Mouse (Mus musculus): Measurements from ENCODE around the gene Tesc. TPM values are rescaled to one million over a fixed set of nuclear protein-coding genes. Genes with fewer than 3 reads are reported as not detected.

Tesc gene
- polyA plus RNA-seq, 1 experiment, result 2.7 TPM

DNA sequence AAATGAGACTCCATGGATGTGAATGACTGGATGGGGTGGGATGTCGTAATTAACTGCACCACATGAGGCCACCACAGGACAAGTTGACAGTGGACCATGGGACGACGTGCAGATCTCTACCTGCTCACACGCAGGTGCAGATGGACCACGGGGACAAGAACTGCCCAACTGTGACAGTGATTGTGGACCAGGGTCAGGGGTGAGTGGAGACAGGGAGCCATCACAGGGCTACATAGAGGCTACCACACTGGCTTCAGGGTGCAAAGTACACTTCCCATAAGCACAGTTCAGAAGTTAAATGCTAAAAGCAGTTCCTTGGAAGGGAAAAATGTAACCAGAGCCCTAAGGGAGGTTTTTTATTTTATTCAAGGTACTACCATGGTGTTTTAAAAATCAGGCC lies 44.2 kb downstream of the Tesc start:
- TF ChIP-seq CTCF (IDR thresholded peaks at IDR 0.05; ENCODE audit: control insufficient read depth, insufficient read depth, insufficient replicate concordance, low read depth, low read length), result no peak
- no peak for TF ChIP-seq POLR2A (IDR thresholded peaks at IDR 0.05; ENCODE audit: control insufficient read depth, low read depth, low read length)
- no peak overlapping the region for H3K27ac ChIP-seq (ENCODE audit: control insufficient read depth, insufficient read depth, low read depth, low read length)
- H3K4me3 ChIP-seq (ENCODE audit: control insufficient read depth, low read depth, low read length), result no peak overlapping the region
- no peaks in the 10 kb centered on the region for H3K27me3 ChIP-seq (ENCODE audit: control insufficient read depth, insufficient read depth, low read length)
- H3K36me3 ChIP-seq (ENCODE audit: control insufficient read depth, insufficient read depth, low read length), result peaks cover 5% of the 10 kb centered on the region
- H3K4me1 ChIP-seq (ENCODE audit: control insufficient read depth, insufficient read depth, low read length), result no peaks in the 10 kb centered on the region

DNA sequence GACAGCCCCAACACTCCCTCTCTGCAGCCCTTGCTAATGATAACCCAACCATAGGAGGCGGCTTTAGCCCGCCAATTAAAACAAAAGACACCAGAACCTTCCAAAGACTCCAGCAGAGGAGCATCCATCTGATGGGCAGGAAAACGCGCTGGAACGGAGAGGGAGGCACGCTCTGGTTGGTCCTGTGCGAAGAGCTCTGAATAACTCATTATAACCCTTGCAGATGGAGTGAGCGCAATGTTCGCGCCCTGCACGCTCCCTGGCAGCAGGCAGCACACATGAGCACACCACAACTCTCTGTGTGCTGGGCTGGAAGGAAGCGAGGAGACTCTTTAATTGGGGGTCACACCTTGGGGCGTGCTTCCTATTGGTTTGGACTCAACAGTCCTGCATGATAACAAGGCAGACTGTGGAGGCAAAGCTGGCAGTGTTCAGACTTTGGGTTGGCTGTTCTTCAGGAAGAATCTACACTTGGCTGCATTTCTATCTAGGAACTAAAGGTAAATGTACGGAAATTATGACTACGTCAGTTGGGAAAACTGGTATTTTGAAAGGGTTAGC lies 45.8 kb downstream of the Tesc start:
- H3K4me3 ChIP-seq (ENCODE audit: control insufficient read depth, low read depth, low read length), result no peak overlapping the region
- H3K27me3 ChIP-seq (ENCODE audit: control insufficient read depth, insufficient read depth, low read length), result no peaks in the 10 kb centered on the region
- peaks cover 5% of the 10 kb centered on the region for H3K36me3 ChIP-seq (ENCODE audit: control insufficient read depth, insufficient read depth, low read length)
- TF ChIP-seq POLR2A (IDR thresholded peaks at IDR 0.05; ENCODE audit: control insufficient read depth, low read depth, low read length) (no peak), CTCF (IDR thresholded peaks at IDR 0.05; ENCODE audit: control insufficient read depth, insufficient read depth, insufficient replicate concordance, low read depth, low read length) (no peak)
- H3K4me1 ChIP-seq (ENCODE audit: control insufficient read depth, insufficient read depth, low read length), result no peaks in the 10 kb centered on the region
- no peak overlapping the region for H3K27ac ChIP-seq (ENCODE audit: control insufficient read depth, insufficient read depth, low read depth, low read length)

DNA sequence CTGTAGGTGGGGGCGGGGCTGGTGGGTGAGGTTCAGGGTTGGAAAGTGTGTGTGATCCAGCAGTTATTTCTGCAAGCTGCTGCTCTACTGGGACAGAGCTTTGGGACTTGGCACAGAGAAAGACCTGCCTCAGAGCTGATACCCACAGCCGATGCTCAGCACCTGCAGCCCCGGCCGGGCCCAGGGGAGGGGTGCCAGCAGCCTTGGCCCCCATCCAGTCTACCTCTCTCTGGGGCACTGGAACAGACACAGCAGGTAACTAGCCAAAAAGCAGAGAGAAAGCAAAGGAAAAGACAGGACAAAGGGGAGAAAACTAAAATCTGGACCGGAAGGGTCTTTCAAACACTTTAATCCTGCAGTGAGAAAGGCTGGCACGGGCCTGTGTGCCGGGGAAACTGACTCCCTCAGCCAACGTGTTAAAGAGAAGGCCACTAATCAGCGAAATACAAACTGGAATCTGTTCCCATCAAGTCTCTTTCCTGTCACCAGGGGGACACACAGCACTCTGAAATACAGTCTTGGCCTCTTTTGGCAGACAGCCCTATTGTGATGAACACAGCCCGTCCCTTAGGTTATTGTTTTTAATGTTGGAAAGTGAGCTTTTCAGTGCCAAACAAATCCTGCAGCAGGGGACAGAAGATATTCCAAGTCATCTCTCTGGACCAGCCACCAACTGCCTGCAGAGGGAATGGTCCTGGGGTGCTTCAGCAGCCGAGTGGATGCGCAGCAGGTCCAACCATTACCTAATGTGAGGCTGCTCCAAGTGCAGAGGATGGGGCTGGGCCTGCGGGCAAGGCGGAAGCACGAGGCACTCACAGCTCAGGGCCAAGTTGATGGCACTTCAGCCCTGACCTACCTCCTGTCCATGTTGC lies 49.4 kb downstream of the Tesc start:
- H3K36me3 ChIP-seq (ENCODE audit: control insufficient read depth, insufficient read depth, low read length), result peaks cover 5% of the 10 kb centered on the region
- H3K4me3 ChIP-seq (ENCODE audit: control insufficient read depth, low read depth, low read length), result no peak overlapping the region
- no peaks in the 10 kb centered on the region for H3K27me3 ChIP-seq (ENCODE audit: control insufficient read depth, insufficient read depth, low read length)
- H3K27ac ChIP-seq (ENCODE audit: control insufficient read depth, insufficient read depth, low read depth, low read length), result no peak overlapping the region
- TF ChIP-seq CTCF (IDR thresholded peaks at IDR 0.05; ENCODE audit: control insufficient read depth, insufficient read depth, insufficient replicate concordance, low read depth, low read length) (no peak), POLR2A (IDR thresholded peaks at IDR 0.05; ENCODE audit: control insufficient read depth, low read depth, low read length) (no peak)
- no peaks in the 10 kb centered on the region for H3K4me1 ChIP-seq (ENCODE audit: control insufficient read depth, insufficient read depth, low read length)

DNA sequence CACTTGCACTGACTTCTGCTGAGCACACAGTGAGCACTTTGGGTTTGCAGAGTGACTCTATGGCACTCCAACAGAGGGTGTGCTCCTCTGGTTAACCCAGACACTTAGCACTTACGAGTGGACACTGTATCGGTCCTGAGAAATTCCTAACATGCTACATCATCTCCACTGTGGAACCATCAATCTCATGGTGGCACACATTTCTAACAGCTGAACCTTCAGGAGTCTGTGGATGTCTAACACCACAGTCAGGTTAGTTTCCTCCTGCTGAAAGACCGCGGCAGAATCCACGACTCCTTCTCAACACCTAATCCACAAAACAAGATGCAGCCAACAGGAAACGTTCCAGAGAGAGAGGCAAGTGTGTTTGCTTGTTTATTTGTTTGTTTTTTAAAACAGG lies 51.0 kb downstream of the Tesc start:
- Histone ChIP-seq H3K27me3 (ENCODE audit: control insufficient read depth, insufficient read depth, low read length) (no peaks in the 10 kb centered on the region), H3K36me3 (ENCODE audit: control insufficient read depth, insufficient read depth, low read length) (peaks cover 5% of the 10 kb centered on the region), H3K4me1 (ENCODE audit: control insufficient read depth, insufficient read depth, low read length) (peaks cover 3% of the 10 kb centered on the region; the same call in 1 of the 2 replicates), H3K27ac (ENCODE audit: control insufficient read depth, insufficient read depth, low read depth, low read length) (no peak overlapping the region), H3K4me3 (ENCODE audit: control insufficient read depth, low read depth, low read length) (no peak overlapping the region)
- TF ChIP-seq CTCF (IDR thresholded peaks at IDR 0.05; ENCODE audit: control insufficient read depth, insufficient read depth, insufficient replicate concordance, low read depth, low read length), result no peak
- no peak for TF ChIP-seq POLR2A (IDR thresholded peaks at IDR 0.05; ENCODE audit: control insufficient read depth, low read depth, low read length)

DNA sequence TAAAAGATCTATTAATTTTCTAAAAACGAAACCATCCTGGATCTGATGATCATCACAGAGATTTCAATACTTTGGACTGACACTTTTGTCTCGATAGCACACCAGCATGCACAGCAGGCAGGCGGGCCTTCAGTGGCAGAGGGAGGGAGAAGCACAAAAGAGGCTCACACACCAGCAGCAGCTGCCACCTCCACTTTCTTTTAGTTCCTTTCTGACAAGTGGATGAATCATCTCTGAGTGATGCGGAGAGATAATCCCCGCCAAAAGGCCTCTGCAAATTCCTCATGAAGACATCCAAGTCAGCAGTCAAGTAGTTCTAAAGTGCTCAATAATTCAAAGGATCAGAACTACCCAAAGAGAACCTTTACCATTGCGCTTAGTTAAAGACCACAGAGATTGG lies 51.8 kb downstream of the Tesc start:
- Histone ChIP-seq H3K36me3 (ENCODE audit: control insufficient read depth, insufficient read depth, low read length) (peaks cover 4% of the 10 kb centered on the region), H3K4me3 (ENCODE audit: control insufficient read depth, low read depth, low read length) (no peak overlapping the region), H3K27me3 (ENCODE audit: control insufficient read depth, insufficient read depth, low read length) (no peaks in the 10 kb centered on the region), H3K4me1 (ENCODE audit: control insufficient read depth, insufficient read depth, low read length) (peaks cover 3% of the 10 kb centered on the region), H3K27ac (ENCODE audit: control insufficient read depth, insufficient read depth, low read depth, low read length) (no peak overlapping the region)
- TF ChIP-seq CTCF (IDR thresholded peaks at IDR 0.05; ENCODE audit: control insufficient read depth, insufficient read depth, insufficient replicate concordance, low read depth, low read length), result no peak
- TF ChIP-seq POLR2A (IDR thresholded peaks at IDR 0.05; ENCODE audit: control insufficient read depth, low read depth, low read length), result no peak

DNA sequence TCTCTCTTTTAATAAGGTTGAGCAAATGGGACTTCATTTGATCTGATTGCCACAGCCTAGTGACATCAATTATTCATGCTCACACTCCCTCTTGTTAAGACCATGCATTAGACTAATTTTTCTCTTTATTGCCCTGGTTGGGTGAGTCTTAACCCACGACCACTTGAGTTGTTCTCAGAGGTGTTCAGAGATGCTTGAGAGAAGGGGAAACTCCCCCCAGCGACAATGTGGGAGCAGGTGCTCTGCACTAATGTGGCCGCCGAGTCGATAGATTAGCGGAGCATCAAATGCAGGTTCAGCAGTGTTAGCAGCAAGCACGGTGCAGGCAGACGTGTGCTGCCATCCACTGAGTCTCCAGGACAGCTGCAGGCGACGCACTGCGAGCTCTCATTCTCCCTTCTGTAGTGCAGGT lies 52.3 kb downstream of the Tesc start:
- Histone ChIP-seq H3K27me3 (ENCODE audit: control insufficient read depth, insufficient read depth, low read length) (no peaks in the 10 kb centered on the region), H3K36me3 (ENCODE audit: control insufficient read depth, insufficient read depth, low read length) (peaks cover 4% of the 10 kb centered on the region), H3K27ac (ENCODE audit: control insufficient read depth, insufficient read depth, low read depth, low read length) (no peak overlapping the region), H3K4me3 (ENCODE audit: control insufficient read depth, low read depth, low read length) (no peak overlapping the region), H3K4me1 (ENCODE audit: control insufficient read depth, insufficient read depth, low read length) (peaks cover 5% of the 10 kb centered on the region)
- TF ChIP-seq POLR2A (IDR thresholded peaks at IDR 0.05; ENCODE audit: control insufficient read depth, low read depth, low read length) (no peak), CTCF (IDR thresholded peaks at IDR 0.05; ENCODE audit: control insufficient read depth, insufficient read depth, insufficient replicate concordance, low read depth, low read length) (no peak)

DNA sequence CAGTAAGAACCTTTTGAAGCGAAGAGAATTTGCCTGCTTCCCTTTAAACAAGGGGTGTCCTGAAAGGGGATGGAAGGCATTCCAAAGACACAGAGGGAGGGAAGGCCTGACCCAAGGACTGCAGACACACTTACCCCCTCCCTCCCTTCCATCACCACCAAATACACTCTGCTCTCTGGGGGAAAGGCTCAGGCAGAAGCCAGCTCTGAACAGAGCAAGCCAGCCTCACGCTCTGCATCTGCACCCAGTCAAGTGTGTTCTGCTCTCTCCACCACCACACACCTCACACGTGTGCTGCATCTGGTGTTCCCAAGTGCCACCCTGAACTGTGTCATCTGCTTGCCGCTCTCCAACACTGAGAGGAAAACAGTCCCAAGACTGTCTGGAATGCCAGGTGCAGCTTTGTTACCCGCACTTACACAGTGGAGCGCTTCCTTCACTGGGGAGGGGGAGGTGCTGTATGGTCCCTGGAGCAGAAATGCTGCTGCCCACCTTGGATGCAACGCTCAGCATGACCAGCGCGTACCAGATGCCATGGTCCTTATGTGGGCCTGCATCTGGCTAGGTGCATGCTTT lies 53.9 kb downstream of the Tesc start:
- Histone ChIP-seq H3K4me1 (ENCODE audit: control insufficient read depth, insufficient read depth, low read length) (peaks cover 5% of the 10 kb centered on the region), H3K4me3 (ENCODE audit: control insufficient read depth, low read depth, low read length) (no peak overlapping the region), H3K36me3 (ENCODE audit: control insufficient read depth, insufficient read depth, low read length) (peaks cover 2% of the 10 kb centered on the region; the same call in 1 of the 2 replicates), H3K27me3 (ENCODE audit: control insufficient read depth, insufficient read depth, low read length) (no peaks in the 10 kb centered on the region), H3K27ac (ENCODE audit: control insufficient read depth, insufficient read depth, low read depth, low read length) (no peak overlapping the region)
- TF ChIP-seq POLR2A (IDR thresholded peaks at IDR 0.05; ENCODE audit: control insufficient read depth, low read depth, low read length) (no peak), CTCF (IDR thresholded peaks at IDR 0.05; ENCODE audit: control insufficient read depth, insufficient read depth, insufficient replicate concordance, low read depth, low read length) (no peak)

Data from testis, adult 2 months (tissue).